Mouse (Mus musculus): ENCODE results near the gene Gm5751.

DNA sequence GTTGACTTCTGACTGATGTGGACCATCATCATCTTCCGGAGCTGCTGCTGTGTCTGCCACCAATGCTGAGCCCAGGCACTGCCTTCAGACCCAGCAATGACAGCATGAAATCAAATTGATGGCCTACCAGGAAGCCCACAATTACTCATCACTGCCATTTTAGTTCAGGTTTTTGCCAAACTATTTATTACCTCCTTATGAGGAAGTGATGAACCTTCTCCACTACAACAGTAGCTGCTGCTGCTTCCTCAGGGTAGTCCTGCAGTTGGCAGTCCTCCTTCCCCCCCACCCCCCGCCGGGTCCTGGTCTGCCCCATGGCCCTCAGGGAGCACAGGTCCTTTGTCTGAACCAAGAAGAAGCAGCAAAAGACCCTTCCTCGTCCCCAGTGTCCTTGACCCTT is 26.8 kb downstream of the Gm5751 start:
- TF ChIP-seq GATA1 (IDR thresholded peaks at IDR 0.05; ENCODE audit: low read length) (no peak), TAL1 (IDR thresholded peaks at IDR 0.05; ENCODE audit: low read length) (no peak)
